Mouse (Mus musculus) mouse embryonic stem cell (cell line): ENCODE results near the gene Lsm12.

Source experiments
- in situ Hi-C, 2 experiments: fragments of 300-500 bp; cut with MboI; formaldehyde crosslinking; loops; 1 replicate in 1 of 2; 3 replicates in 1 of 2; pipeline ENCODE4 v1.14.3; 2019 to 2020; ENCODE audit warnings: low sequenced_read_pairs in 2 of 2, low pct_unique_long_range_greater_than_20kb in 1 of 2, mixed read lengths in 1 of 2; ENCODE audit not compliant: unreplicated experiment in 1 of 2

Lsm12 gene

DNA sequence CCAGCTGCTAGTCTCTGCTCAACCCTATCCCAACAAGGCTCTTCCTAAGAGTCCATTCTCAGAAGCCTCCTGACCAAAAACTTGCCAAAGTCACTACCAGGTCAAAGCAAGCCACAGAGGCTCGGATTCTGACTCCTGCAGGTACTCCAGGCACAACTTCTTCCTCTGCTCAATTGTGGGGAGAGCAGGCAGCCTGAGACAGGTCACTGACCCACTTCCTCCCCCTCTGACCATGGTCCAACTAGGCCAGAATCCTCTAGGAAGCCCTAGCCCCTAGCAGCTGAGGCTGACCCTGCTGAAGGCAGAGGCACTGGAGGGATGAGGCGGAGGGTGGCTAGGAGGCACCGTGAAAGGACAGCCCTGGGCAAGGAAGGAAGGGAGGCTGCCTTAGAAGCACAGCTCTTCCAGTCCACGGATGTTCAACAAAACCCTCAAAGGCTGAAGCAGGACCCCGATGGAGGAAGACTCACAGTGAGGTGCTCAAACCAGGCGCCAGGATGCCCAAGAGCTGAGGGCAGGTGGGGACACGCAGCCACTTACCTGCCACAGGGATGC is 32.9 kb upstream of the Lsm12 start:
- in situ Hi-C loops = no loop called here

DNA sequence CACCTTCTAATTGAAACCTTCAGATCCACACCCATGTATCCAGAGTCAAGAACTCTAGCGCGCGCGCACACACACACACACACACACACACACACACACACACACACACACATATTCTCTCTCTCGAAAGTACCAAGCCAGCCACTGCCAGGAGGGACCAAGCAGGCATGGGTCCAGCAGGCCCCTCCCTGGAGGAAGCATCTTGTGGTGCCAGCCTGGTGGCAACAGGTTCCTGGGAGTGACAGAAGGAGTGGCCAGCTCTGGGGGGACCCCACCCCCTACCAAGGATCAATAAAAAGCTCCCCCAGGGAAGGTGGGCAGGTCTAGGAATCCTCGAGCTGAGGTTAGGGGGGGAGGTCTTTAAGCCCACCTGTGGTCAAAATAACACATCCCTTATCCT is 32.3 kb upstream of the Lsm12 start:
- in situ Hi-C loops = no loop called here

DNA sequence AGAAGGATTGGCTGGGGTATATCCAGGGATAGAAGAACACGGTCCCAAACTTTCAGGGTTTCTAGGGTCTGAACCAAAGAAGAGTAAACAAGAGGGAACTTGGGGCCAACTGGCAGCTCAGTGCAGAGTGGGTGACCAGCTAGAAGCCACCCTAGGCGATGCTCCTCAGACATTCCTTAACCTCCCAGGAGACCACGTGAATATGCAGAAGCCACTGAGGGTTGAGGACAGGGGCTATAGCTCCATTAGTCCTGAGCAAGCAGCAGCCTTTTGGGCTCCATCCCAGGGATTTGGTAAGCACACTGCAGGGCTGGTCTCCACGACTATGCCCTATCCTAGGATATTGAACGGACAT is 31.8 kb upstream of the Lsm12 start:
- in situ Hi-C loops = no loop called here

DNA sequence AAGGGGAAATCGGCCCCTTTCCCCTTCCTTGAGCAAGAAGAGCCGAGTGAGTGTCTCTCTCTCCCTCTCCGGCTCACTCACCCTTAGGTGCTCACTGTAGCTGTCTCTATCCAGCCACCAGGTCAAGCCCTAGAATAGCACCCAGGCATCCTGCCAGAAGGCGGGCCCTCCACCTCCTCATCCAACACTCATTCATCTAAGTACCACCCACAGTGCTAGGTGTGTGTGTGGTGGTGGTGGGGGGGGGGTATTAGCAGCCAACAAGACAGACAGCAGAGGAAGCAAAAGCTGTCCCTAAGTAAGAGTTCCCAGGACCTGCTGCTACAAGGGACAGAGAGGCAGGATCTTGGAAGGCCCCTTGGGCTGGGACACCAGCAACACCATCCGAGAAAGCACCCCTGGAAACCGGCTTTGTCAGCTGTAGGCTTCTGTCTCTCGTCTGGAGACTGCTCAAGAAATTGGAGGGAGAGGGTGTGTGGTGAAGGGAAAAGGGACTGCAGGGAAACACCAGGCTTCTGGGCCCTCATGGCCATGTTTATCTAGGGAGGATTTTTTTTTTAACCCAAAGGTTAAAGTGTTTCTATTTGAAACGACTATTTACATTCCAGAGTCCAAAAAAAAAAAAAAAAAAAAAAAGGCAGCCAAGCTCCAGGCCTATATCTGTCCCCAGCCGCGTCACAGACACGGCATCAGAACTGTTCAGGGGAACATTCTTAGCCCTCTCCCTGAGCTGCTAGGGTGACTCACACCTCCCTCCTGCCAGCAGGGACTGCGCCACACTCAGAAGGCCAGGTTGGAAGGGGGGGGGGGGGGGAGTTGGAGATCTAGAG is 31.2 kb upstream of the Lsm12 start:
- in situ Hi-C loops = no loop called here

DNA sequence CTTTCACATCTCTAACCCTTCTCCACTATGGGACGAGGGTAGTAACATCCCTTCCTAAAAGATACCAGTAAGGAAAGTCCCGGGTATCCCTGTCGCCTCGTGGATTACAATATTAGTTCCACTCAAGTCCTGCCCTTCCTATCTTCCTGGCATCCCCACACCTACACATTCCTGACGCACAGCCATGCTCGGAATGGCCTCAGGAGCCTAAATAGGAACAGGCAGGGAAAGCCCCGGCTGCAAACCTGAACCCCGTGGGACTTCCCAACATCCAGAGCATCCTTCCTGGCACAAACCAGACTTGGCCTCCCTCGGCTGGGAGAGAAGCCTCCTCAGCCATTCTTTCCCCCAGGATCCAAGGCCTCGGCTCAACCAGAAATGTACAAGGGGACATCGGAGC is 30.4 kb upstream of the Lsm12 start:
- in situ Hi-C loops = no loop called here

DNA sequence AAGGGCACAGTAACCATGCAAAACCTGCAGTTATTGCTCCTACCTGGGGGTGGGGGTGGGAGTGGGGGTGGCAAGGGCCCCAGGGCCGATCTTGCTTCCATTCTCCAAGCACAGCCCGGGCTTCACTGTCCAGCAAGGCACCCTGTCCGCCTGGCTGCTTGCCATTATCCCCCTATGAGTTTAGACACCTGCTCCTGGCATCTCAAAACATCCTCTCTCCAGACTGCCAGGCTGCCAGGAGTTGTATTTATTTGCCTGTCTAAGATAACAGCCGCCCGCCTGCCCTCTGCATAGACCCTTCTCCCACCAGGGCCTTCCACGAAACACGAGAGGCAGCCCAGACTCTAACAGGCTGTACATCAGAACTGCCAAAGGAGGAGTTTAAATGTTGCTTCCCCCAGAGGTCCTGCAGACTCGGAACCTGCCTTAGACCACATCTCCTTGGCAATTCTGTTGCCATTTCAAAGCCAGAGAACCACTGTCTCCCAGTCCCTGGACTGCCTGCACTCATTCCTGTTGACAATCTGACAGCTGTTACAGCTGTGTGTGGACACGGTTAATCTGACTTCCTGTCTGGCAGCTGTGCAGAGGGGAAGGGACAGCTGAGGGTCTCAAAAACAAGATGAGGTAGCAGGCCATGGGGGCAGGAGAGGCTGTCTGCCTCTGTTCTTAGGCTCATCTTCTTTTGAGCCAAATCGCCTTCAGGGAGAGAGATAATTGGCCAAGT is 29.5 kb upstream of the Lsm12 start:
- in situ Hi-C loops = no loop called here

DNA sequence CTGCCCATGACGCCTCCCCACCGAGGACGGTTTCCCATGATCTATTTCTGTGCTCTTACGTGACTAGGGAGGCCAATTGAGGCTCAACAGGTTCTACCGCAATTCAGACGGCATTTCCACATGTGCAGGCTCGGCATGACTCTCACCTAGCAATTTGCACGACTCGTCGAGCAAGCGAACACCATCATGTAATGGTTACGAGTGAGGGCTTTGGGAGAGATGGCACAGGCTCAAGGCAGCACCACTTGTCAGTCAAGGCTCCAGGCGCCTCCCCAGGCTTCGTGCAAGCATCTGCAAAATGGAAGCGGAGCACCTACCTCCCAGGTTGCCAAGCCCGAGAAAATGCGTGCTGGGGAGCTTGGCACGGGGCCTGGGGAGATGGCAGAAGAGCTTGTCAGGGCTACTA is 26.8 kb upstream of the Lsm12 start:
- in situ Hi-C loops = no loop called here

DNA sequence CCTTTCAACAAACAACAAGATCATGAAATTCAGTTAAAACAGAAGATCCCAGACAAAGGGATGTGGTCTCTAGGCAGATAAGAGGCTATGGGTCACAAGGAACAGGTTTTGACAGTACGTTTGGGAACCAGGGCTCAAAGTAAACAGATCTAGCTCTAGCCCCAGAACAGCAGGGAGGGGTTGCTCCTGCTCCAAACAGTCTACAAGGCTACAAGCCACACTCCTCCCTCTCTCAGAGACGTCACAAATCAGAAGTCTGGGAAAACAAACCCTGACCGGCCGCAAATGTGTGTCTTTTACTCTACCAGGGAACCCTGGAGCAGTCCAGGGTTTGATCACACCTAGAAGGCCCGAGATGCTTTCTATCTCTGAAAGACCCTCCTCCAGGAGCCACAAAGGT is 25.9 kb upstream of the Lsm12 start:
- in situ Hi-C loops = no loop called here

DNA sequence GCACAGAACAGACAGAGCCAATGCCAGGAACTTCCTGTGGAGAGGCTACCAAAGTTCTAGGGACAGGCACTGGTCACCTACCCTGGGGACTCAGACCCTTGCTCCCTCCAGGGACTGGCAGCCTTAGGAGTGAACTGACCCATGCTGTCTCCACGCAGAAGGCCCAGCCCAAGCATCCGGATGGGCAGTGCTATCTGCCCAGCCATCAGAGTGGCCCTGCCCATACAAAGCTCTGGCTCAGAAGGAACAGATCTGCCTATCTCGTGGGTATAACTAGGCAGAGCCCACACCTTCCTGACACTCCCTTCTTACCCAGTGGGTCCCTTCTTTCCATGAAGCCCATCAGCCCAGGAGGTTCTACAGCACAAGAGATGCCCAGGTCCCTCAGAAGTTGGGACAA is 25.1 kb upstream of the Lsm12 start:
- in situ Hi-C loops = no loop called here

DNA sequence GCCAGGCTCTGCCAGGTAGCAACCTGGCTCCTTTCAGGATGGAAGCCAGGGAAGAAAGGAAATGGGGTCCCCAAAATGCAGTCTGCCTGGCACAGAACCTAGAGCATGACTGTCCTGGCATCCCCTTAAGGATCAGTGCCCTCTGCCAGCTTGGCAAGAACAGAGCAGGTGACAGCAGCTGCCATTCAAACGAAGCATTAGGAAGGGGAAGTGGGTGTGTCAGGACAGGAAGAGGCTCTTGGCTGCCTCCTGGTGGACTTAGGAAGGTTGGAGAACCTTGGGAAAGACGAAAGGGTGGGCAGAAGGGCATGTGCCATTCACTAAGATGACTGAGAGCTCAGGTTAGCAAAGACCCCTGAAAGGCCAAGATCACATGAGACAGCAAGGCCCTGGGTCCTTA is 24.6 kb upstream of the Lsm12 start:
- in situ Hi-C loops = no loop called here

DNA sequence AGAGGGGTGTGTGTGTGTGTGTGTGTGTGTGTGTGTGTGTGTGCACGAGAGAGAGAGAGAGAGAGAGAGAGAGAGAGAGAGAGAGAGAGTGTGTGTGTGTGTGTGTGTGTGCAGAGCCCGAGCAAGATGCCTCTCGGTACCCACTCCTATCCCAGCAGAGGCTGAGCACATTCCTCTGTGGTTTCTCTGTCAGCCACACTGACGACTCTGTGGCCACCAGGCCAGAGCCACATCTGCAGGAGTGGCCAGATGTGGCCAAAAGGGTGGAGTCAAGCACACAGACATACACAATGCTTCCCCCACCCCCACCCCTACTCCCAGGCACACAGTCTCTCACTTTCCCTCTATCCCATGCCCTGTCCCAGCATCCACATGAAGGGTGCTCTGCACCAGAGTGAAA is 23.8 kb upstream of the Lsm12 start:
- in situ Hi-C loops = no loop called here

DNA sequence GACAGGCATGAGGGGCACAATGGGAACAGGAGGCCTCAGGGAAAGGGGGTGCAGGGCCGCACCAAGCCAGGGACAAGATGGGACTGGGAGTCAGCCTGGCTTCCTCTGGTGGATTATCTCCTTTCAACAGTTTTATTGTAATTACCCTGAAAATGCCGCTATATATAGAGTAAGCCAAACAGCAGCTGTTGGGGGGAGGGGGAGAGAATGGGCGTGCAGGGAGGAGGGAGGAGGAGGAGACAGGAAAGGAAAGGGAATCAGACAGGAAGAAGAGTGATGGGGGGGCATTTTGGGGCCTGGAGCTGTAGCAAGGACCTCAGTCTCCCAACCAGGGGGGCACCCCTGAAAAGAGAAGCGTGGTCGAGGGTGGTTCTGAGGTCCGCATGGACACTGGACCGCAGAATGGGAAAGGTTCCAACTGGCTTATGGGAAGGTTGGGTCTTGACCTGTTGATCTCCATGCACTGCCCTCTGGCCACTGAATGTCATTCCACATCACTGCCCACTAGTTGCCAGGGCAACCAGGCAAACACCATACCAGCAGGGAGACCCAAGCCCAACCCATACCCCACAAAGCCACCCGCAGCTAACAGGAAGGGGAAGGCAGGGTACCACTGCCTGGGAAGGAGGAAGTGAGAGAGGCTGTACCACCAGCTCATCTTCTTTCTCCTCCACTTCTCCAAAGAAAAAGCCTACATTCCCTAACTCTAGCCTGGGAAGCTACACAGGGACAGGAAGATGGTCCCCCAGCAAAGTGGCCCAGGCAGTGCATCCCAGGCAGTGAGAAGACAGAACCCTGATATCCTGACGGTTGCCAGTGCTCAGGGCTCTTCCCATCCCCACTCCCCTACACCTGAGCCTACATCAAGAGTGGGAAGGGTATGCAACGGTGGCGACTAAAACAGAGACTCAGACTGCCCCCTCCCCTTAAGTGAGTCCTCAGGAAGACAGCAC is 23.0 kb upstream of the Lsm12 start:
- in situ Hi-C loops = no loop called here

DNA sequence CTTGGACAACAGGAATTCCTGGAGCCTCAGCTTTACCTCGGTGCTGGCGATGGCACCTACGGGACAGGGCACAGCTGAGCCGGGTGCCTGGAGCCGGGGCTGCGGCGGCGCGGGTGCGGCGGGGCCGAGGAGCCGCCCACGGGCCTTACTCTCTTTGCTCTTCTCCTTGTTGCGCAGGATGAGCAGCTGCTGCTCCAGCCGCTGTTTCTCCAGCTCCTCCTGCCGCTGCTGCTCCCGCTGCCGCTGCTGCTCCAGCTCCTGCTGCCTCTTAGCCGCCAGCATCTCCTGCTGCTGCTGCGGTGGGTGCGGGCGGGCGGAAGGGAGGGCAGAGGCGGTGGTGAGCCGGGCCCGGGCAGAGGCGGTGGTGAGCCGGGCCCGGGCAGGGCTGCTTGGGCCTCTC is 21.4 kb upstream of the Lsm12 start:
- in situ Hi-C loops = no loop called here

DNA sequence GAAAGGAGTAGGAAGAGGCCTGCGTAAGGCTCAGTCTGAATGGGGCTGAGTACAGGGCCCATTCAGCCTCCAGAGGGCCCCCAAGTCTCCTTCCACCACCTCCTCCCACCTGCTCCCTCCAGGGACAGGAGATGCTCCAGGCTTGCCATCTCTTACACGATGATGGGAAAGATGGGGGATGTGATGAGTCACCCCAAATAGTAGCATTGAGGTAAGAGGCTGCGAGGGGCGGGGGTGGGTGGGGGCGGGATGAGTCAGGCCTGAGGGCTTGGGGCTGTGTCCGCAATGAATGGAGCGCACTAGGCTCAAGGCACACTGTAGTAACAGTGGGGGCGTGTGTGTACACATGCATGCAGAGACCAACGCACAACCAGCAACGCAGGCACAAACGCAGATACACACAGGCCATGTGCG is 16.3 kb upstream of the Lsm12 start:
- in situ Hi-C loops = no loop called here

DNA sequence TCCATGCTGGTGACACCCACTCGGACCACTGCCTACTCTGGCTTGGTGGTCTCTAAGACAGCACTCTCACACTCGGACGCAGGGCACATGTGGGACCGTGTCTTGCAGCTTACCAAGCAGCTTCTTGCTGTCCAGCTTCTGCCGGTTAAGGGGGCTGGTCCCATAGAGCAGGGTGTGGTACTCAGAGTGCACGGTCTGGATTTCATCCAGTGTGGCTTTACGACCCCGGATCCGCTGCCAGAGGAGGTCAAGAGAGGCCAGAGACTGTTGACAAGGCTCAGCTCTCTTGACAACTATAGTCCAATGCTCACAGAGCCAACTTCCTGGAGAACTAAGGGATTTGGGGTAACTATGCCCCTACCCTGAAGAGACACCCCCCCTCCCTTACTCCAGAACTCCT is 14.8 kb upstream of the Lsm12 start:
- in situ Hi-C loops = no loop called here

DNA sequence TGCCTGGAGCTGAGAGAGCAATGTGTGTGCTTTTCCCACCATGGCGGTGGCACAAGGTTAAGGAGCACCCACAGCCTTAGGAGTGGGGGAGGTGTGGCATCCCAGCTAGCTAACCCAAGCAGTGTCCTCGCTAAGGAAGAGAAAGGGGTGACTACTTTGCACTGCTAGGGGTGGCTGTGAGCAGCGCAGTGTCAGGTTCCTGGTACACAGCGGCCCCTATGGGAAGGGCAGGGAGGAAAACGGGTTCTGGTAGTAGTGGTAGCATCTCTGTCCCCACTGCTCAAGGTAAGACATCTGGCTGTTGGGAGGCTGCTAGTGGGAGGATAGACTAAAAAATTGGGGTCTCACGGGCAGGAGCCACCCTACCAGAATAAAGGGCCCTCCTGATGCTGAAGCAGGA is 13.1 kb upstream of the Lsm12 start:
- in situ Hi-C loops = no loop called here

DNA sequence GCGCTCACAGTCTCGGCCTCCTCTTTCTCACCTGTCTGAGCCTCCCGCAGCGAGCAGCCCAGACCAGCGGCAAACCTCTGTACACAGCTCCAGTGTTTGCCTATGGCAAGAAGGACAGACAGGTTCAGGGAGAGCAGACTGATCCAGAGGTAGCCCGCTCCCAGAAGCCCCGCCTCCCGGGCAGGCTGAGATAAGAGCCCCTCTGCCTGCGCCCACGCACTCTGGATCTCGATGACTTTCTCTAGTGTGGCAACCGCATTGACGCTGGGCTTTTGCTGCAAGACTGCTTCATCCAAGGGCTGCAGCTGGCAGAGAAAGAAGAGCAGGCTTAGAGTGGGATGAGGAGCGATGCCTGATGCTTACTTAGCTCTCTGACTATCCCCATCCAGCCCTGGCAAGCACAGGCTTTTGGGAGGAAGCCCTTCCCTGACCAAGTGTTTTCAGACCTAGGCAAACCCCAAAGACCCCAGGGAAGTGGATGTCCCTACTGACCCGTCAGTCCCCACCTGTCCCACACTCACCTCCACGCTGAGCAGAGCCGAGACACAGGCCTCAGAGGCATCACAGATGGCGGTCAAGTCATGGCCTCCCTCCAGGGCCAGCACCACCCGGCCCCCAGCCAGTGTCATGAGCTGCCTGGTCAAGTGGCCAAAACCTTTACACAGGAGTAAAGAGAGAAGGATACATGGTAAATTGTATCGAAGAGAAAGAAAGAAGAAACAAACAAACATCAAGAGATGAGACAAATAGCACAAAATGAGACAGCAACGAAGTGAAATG is 11.1 kb upstream of the Lsm12 start:
- in situ Hi-C loops = no loop called here
